Mouse (Mus musculus) cerebellum, adult (tissue): ENCODE results near the gene 1700022I11Rik.

Experiments used
- ATAC-seq: cut with Nextera tagmentation; 2 replicates; pipeline ENCODE4 v1.9.2; 2017; ENCODE audit warnings: mild to moderate bottlenecking, moderate library complexity, mixed read lengths; ENCODE audit not compliant: insufficient number of reproducible peaks, low FRiP score, low TSS enrichment

Gene 1700022I11Rik

DNA sequence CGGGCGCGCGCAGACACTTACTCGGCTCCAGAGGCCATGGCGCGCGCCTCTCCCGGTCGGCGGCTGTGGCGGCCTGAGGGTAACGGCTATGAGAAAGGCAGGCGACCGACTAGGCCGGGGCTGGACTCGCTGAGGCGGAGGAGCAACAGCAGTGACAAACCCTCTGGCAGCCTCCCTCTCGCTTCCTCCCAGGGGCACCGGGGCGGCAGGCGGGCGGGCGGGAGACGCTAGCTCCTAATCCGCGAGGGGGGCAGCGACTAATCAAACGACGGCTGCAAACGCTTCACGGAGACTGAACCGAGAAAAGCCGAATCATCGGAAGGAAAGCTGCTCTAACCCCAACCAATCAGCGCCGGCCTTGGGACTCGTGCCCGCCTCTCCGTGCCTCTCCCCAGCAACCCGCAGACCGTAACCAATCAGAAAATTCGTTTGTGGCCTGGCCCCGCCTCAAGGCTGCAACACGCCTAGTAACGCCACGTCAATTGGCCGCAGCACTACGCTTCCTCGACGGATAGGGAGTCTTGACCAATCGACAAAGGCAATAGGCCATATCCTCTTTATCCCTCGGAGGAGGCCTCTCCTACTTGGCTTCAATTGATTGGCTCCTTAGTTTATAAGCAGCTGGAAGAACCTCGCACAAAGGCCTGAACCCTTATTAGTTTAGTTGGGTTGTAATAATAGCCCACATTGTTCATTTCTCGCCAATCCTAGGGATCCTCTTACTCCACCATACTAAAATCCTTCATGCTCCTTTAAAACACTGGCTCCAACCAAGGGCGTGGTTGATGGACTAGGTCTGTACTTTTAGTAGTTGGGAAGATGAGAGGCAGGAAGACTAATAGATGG is 31.0 kb downstream of the 1700022I11Rik start, which contains the start of gene Vcp:
Gene Vcp (minus strand): TSS at position 367 of the 846 bp plus-strand sequence.
- peak; percentile 95 for ATAC-seq

DNA sequence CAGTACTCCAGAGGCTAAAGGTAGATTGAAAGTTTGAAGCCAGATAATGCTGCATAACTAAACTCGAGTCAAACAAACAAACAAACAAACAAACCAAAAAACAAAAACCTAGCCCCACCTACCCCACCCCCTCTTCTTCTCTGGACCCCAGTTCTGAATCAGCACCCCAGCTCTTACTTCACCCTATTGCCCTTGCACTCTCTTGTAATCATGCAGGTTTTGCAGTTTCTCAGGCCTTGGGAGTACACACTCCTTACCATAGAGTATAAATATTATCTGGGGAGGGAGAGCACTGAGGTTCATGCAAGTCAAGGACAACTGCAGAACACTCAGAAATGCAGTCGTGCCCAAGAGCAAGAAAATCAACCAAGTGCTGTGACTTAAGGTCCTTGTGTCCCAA is 31.9 kb downstream of the 1700022I11Rik start:
- no peak for ATAC-seq

DNA sequence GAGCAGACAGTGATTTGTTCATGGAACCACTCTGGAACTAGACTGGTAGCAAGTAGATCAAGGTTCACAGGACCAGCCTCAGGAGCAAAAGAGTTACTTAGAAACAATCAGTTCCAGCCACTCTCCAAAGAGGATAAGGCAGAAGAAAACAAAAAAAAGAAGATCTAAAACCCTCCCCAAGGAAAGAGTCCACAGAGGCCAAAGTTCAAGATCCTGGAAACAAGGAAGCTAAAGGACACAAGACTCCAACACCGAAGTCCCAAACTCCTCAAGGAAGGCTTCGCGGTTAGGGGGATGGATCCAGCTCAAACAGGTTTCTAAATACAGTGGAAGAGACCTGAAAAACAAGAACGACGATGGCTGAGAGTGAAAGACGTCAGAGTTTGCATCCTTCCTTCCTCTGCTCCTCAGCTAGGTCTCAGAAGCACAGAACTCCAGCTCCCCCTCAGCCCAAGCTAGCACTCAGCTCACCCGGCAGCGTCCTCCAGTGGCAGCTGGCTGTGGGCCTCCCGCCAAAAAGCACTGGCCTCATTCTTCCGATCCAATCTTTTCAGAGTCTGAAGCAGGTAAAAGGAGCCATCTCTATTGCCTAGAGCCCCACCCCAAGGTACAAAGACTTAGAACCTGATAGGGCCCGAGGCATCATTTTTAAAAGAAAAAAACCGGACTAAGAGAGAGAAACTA is 33.5 kb downstream of the 1700022I11Rik start:
- ATAC-seq, result no peak

DNA sequence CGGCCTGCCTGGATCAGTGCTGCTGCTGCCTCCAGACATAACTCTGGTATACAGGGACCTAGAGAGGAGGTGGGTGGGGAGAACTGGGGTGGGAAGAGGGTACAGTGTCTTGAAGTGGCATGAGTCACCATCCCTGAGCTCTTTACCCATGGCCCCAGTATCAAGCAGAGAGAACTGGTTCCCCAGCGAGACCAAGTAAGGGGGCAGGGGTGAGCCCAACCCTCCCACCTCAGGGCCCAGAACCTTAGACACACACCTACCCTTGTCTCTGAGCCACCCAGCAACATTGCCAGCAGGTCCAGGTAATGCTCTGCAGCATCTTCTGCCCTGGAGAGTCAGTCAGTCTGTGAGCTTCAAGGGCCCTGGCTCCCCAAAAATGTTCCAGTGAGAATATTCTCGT is 35.5 kb downstream of the 1700022I11Rik start:
- no peak for ATAC-seq

DNA sequence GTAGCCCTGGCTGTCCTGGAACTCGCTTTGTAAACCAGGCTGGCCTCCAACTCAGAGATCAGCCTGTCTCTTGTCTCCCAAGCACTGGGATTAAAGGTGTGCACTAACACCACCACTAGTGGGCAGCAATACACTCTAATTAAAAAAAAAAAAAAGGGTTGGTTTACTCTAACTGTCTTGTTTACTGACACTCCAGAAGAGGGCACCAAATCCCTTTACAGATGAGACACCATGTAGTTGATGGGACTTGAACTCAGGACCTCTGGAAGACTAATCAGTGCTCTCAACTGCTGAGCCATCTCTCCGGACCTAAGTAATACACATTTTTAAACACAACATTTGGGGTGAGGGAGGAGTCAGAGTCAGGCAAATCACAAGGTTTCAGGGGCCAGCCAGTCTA is 36.4 kb downstream of the 1700022I11Rik start:
- ATAC-seq, result no peak

DNA sequence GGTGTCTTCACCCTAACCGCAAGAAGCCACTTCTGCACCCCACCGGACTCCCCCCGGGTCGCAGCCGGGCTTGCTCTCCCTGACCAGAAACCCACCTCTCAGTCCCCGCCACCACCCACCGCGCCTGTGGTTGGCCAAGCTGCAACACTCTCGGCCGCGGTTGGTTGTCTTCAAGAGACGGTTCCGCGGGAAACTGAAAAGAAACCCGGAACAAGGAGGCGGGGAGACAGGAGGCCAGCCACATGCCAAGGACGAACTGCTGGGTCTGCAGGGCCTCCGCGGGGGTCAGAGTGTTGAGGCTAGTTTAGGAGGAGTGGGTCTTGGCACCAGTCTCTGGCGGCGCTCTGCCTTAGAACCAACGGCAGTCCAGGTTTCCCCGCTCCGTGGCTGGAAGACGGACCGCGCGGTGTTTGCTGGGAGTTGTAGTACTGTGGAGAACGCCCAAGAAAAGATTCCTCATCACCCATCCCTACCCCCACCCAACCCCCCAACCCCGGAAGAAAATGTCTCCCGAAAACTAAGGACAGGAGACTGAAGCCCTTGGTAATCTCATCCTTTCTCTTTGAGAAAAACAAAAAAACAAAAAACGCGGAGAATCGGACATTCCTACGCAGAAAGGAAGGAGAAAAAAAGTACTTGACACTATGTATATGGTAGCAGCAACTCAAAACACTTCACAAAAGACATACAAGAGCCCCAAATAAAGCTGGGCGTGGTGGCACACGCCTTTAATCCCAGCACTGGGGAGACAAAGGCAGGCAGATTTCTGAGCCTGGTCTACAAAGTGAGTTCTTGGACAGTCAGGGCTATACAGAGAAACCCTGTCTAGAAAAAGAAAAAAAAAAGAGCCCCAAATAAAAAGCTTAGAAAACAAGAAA is 41.0 kb downstream of the 1700022I11Rik start, which contains the start of gene Fancg:
Gene Fancg (minus strand): TSS at position 346 of the 878 bp plus-strand sequence.
- peak; percentile 84 for ATAC-seq

DNA sequence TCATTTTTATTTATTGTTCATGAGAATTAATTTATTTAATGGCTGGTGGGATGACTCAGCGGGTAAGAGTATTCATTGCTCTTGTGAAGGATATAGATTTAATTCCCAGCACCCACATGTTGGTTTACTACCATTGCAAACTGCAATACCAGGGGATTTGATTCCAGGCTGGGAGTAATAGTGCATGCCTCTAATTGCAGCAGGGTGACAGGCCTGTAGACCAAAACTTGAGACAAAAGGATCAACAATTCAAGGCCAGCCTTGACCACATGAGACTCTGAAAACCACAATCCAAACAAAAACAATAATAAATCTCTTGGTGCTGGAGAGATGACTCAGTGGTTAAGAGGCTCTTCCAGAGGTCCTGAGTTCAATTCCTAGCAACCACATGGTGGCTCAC is 42.7 kb downstream of the 1700022I11Rik start:
- no peak for ATAC-seq

DNA sequence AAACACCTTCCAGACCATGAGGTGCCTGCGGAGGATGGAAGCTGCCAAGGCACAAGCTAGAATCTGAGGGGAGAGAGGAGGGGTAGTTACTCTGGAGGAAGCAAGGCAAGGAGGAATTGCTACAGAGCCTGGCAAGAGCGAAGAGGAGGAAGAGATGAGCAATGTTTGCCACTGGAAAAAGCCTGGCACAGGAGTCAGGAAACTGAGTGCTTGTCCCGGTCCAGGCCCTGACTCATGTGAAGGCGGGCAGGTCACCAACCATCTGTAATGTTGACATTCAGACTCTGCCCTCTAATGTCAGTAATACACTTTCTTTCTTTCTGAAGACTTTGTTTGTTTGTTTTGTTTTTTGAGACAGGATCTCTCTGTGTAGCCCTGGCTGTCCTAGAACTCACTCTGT is 48.8 kb downstream of the 1700022I11Rik start:
- no peak for ATAC-seq

DNA sequence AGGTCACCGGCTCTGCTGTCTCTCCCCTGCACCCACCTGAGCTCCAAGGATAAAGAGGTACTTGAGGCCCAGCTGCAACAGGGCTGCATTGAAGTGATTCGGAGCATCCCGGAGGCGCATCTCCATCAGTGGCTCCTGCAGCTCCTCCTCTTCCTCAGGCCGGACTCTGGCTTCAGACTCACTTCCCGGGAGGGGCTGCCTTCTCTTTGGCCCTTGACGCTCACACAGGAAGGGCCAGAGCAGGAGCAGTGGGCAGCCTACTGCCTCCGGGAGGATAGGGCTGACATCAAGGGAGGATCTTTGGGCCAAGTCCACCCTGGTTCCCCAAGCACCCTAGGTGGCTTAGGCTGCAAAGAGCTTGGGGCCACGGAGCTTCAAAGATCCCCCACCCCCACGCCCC is 49.8 kb downstream of the 1700022I11Rik start:
- no peak for ATAC-seq

DNA sequence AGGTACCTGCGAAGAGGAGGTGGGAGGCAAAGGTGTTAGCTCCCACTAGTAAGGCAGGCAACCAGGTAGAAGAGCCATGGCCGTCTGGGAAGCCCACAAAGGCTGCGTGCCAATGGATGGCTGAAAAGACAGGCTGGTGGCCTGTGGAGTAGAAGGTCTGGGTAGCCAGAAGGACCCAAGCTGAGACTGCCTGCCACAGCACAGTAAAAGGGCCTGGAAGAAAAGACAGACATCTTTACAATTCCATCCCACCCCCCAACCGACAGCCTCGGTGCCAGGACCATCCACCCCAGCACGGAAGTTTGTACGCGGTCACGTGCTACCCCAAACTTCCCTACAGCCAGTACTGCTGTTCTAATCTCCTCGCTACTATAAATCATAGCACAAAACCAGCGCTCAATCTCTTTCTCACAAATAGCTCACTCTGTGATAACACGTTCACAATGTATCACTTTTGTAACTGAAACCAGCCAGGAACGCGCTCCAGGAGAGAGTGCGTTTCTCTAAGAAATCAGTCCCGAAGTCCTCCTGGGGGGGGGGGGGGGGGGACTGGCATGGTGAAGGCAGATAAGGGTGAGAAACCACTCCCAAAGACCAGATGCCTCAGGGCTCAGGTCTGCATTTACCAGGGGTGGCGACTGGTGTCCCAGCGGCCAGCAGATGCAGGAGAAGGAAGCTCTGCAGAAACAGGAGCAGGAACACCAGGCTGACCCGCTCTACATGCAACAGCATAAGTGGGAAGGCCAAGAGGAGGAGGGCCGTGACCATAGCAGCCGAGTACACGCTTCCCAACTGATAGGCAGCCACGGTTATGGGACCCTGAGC is 50.4 kb downstream of the 1700022I11Rik start:
- no peak for ATAC-seq

DNA sequence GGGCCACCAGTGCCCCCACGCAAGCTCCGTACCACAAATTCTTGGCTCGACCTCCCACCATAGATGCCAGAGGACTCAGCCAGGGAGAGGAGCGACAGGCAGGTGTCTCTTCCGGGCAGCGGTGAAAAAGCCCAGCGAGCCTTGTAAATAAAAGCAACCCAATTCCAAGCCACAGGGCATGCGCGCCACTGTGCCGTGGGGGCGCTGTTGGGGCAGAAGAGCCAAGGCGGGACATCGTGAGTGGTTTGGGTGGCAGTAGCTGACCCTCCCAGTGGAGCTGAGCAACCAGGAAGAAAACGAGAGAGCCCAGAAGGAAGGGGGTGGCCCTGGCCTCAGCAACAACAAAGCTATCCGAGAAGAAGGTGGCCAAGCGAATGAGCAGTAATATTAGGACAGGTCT is 51.5 kb downstream of the 1700022I11Rik start:
- ATAC-seq, result no peak

DNA sequence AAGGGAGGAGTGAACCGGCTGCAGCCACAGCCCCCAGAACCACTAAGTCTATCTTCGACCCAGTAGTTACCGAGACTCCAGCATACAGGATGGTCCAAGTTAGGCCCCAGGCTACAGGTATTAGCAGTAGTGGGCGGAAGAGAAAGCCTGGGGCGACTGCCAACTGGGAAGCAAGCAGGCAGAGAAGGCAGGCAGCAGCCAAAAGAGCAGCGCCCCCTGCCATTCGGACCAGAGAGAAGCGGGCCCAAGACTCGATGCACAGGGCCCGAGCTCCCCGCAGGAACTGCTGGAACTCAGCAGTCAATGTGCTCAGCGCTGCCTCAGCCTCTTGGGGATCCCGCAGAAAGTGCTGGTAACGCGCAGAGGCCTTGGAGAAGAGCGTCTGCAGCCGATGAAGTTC is 51.9 kb downstream of the 1700022I11Rik start:
- ATAC-seq, result no peak

DNA sequence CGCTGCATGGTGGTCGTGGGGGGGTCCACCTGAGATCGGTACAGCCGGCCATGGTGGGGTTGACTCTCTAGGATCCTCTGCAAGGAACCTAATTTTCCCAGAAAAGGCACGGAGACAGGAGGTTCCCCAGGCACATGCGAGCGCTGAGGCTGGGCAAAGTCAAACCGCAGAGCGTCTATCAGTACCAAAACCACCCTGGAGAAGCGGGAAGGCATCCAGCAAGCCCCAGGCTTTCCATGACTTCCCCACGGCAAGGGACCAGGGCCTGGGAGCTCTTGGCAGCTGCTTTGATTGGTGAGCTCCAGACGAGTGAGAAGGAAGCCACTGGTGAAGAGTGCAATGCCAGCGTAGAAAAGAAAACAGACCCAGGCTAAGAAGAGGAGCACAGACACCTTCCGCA is 55.3 kb downstream of the 1700022I11Rik start:
- ATAC-seq, result no peak

DNA sequence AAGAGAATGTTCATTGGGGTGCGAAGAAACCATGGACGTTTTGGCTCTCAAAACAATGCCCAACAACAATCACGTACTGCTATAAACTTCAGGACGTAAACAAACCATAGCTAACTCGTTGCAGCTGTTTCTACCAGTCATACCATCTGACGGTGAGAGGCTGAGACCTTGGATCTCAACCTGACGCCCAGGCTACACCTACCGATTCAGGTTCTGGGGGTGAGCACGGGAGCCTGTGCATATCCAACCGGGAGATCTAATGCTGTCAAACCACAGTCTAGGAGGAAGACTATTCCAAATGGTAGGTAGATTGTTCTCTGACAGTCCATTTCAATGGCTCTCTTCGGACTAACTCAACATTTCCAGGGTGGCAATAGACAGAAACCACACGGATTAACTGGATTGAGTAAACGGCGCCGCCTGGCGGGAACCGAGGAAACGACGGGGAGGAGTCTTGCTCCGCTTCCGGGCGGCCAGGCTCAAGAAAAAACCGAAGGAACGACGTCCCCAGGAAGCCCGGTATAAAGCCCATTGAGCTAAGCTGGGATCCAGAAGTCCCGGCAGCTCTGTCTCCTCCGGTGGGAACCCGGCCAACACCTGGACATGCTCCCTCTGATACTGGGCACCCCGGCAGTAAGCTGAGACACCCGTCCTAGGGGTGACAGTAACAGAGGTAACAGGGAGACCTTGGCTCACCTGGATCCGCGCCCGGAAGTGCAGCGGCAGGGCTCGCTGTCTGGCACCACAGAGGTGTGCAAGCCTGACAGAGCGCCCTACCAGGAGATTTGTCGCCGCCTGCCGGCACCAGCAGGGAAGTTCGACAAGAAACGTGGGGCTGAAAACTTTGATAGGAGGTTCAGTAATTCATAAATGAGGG is 55.9 kb downstream of the 1700022I11Rik start, which contains the start of gene Pigo:
Gene Pigo (minus strand): TSS at position 736 of the 877 bp plus-strand sequence.
- ATAC-seq, result peak; percentile 81

DNA sequence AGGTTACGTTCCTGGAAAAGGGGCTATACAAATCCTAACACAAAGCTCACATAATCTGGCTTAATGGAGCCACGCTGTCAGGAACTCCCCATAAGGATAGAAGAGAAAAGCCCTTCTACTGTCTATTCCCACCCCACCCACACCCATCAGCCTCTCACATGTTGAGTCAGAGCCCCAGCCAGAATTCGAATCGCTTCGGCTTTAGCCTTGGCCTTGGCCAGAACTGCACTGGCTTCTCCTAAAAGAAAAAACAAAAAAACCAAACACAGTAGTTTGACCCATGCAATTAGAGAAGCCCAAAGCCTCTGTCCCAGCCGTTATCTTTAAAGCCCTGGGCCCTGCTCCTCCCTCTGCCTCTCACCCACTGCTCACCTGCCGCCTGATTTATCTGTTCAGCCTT is 59.7 kb downstream of the 1700022I11Rik start:
- ATAC-seq, result no peak

DNA sequence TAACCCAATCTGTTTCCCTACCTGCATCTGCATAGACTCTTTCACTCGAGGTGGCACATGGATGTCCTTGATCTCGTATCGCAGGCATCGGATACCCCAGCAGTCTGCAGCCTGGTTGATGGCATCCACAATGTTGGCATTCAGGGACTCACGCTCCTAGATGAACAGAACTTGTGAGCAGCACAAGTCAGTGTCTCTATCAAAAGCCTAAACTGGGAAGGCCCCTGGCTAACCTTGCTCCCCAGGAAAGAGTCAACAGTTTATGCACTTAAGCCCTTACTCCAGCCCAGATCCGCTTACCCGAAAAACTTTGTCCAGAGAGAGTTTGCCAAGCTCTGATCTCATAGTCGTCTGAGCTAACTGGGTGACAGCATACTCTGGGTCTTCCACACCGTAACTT is 60.3 kb downstream of the 1700022I11Rik start:
- ATAC-seq, result no peak

DNA sequence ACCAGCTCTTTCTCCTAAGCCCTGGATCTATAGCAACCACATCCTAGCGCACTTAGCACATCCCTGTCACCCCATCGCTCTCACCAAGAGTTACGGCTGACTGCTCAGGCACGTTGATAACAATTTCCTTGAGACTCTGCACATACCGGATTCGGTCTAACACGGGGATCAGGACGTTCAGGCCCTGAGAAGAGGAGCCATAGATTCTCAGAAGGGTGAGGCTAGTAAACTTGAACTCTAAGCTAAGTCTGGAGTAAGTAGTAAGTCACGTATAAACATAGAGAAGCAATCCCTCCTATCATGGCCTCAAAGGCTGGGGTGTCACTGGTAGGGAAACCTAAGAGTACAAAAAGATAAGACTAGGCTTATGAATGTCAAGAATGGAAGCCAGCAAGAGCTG is 60.9 kb downstream of the 1700022I11Rik start:
- ATAC-seq, result no peak

DNA sequence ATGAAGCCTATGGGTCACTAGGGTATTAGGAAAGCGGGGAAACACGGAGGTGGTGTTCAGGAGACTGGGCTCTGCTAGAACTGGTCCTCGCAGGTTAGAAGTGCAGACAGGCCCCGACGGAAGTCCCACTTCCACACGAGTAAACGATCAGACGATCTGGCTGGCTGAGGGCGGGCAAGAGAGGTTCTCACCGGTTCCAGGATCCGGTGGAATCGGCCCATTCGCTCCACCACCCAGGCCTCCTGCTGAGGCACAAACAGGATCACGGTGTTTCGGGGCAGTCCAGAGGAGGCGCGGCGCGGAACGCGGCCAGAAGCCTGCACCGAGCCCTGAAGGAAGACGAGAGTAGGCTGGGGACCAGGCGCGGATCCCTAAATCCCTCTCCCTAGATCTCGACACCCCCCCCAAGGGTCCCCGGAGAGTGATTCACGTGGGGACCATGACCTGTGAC is 61.4 kb downstream of the 1700022I11Rik start:
- no peak; the same call in 1 of the 2 replicates for ATAC-seq
